10 mouse cellular contexts compared by ENCODE assay signal in the genomic region with DNA sequence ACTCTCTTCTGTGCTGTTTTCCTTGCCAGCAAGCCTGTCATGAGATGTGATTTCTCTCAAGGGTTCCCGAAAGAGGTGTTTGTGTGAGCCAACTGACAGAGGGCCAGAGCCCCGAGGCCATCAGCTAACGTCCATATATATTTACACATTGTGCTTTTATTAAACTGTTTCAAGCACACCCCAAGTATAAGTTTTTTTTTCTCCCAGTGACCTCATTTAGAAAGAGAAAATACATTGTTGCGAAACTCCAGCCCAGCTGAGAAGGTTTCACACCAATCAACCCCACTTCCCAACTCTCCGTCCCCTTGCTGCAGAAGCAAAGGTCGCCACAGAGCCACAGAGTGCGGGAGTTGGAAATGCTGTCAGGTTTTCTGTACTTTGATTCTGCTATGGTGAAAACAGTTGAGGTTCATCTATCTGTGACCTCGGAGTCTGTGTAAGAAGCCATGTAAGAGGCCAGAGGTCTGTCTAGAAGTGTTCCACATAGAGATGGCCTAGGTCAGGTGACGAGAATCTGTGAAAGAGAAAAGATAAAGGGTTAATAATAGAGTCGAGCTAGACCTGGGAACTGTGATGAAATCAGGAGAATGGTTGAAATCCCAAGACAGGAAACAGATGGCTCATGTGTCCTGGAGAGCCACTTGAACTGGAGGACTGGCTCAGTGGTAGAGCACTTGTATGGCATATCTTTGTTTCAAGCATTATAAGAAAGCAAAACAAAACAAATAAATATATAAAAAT.
DNase-seq lines count a peak whose midpoint lies in the region; ATAC-seq and TF ChIP-seq lines count a peak whose summit lies in the region.
"Had no signal": no experiment of that assay in that cellular context is flagged by ENCODE, and none has a peak within 500 bp of the region (broad histone marks: within the 10 kb centered on the region; RNA-seq: fewer than 3 reads in every experiment).

No protein-coding gene starts in this region.

- no peaks in the 10 kb centered on the region for H3K4me1 ChIP-seq in kidney, embryonic 15.5 days
- H3K4me1 ChIP-seq in limb, embryonic 15.5 days = no peaks in the 10 kb centered on the region
- no peaks in the 10 kb centered on the region for H3K4me1 ChIP-seq in midbrain, embryonic 16.5 days (ENCODE audit: control insufficient read depth, insufficient read depth, low read length)
- H3K4me1 ChIP-seq in midbrain, embryonic 11.5 days (ENCODE audit: control insufficient read depth, insufficient read depth, low read length) = no peaks in the 10 kb centered on the region
- H3K4me1 ChIP-seq: embryonic facial prominence, embryonic 15.5 days; megakaryocyte, embryonic 14.5 days had no signal

- no peaks in the 10 kb centered on the region for H3K79me2 ChIP-seq in myocyte (ENCODE audit: control insufficient read depth, insufficient read depth)

- no peak overlapping the region for H3K4me3 ChIP-seq in kidney, embryonic 15.5 days (replicated peaks)
- H3K4me3 ChIP-seq in limb, embryonic 15.5 days = no peak overlapping the region
- no peak overlapping the region for H3K4me3 ChIP-seq in myocyte
- H3K4me3 ChIP-seq in midbrain, embryonic 16.5 days (ENCODE audit: low read depth, low read length) = no peak overlapping the region
- H3K4me3 ChIP-seq in midbrain, embryonic 11.5 days (ENCODE audit: low read depth, low read length) = no peak overlapping the region
- H3K4me3 ChIP-seq: embryonic facial prominence, embryonic 15.5 days; megakaryocyte, embryonic 14.5 days had no signal

- H3K9ac ChIP-seq in kidney, embryonic 15.5 days = no peak overlapping the region
- no peak overlapping the region for H3K9ac ChIP-seq in limb, embryonic 15.5 days
- no peak overlapping the region for H3K9ac ChIP-seq in midbrain, embryonic 16.5 days (ENCODE audit: low read depth, low read length)
- H3K9ac ChIP-seq in midbrain, embryonic 11.5 days (ENCODE audit: low read length) = no peak overlapping the region
- H3K9ac ChIP-seq: embryonic facial prominence, embryonic 15.5 days had no signal

- no peak for TF ChIP-seq POLR2A in myocyte (IDR thresholded peaks at IDR 0.05; ENCODE audit: insufficient read length, low read depth)

- 66% methylated on average over 10 of the region's 10 CpGs for WGBS in kidney, embryonic 15.5 days
- 55% methylated on average over 10 of the region's 10 CpGs for WGBS in limb, embryonic 15.5 days
- 83% methylated on average over 10 of the region's 10 CpGs for WGBS in midbrain, embryonic 16.5 days
- 88% methylated on average over 10 of the region's 10 CpGs for WGBS in midbrain, embryonic 11.5 days

- DNase-seq in kidney, adult 9 months = peak; percentile 1
- peak; percentile 16 for DNase-seq in gonadal fat pad, adult 2 months (ENCODE audit: low read depth)
- no peak for DNase-seq in left cerebral cortex, postnatal 25 days (ENCODE audit: low spot score in 2 of 2)
- no peak for DNase-seq in midbrain, embryonic 11.5 days (ENCODE audit: low spot score, missing footprints)

- no peaks in the 10 kb centered on the region for H3K9me3 ChIP-seq in kidney, embryonic 15.5 days (replicated peaks)
- no peaks in the 10 kb centered on the region for H3K9me3 ChIP-seq in limb, embryonic 15.5 days
- H3K9me3 ChIP-seq in midbrain, embryonic 16.5 days (replicated peaks; ENCODE audit: control insufficient read depth, low read length, poor library complexity, severe bottlenecking) = no peaks in the 10 kb centered on the region
- no peaks in the 10 kb centered on the region for H3K9me3 ChIP-seq in midbrain, embryonic 11.5 days (ENCODE audit: control insufficient read depth, low read length)
- H3K9me3 ChIP-seq: embryonic facial prominence, embryonic 15.5 days had no signal

- no peaks in the 10 kb centered on the region for H3K27me3 ChIP-seq in kidney, embryonic 15.5 days
- no peaks in the 10 kb centered on the region for H3K27me3 ChIP-seq in limb, embryonic 15.5 days
- no peaks in the 10 kb centered on the region for H3K27me3 ChIP-seq in myocyte (ENCODE audit: control insufficient read depth, insufficient read depth, insufficient read length)
- no peaks in the 10 kb centered on the region for H3K27me3 ChIP-seq in midbrain, embryonic 16.5 days (ENCODE audit: control insufficient read depth, insufficient read depth, low read depth, low read length)
- H3K27me3 ChIP-seq in midbrain, embryonic 11.5 days (ENCODE audit: control insufficient read depth, insufficient read depth, low read length) = no peaks in the 10 kb centered on the region
- H3K27me3 ChIP-seq: embryonic facial prominence, embryonic 15.5 days; megakaryocyte, embryonic 14.5 days had no signal

- no peak for ATAC-seq in kidney, embryonic 15.5 days (replicated peaks; ENCODE audit: low FRiP score)
- 0 out of 2 replicates have a peak, but pooled peaks have one; percentile 48 for ATAC-seq in limb, embryonic 15.5 days (ENCODE audit: insufficient number of reproducible peaks, low FRiP score, low TSS enrichment, low read depth)
- no peak for ATAC-seq in midbrain, embryonic 16.5 days
- ATAC-seq in midbrain, embryonic 11.5 days (ENCODE audit: low FRiP score) = no peak

- no peak overlapping the region for H3ac ChIP-seq in myocyte (ENCODE audit: control insufficient read depth, insufficient read length)

- H3K36me3 ChIP-seq in kidney, embryonic 15.5 days = no peaks in the 10 kb centered on the region
- H3K36me3 ChIP-seq in limb, embryonic 15.5 days = no peaks in the 10 kb centered on the region
- no peaks in the 10 kb centered on the region for H3K36me3 ChIP-seq in myocyte (ENCODE audit: control insufficient read depth, insufficient read depth)
- no peaks in the 10 kb centered on the region for H3K36me3 ChIP-seq in midbrain, embryonic 16.5 days (ENCODE audit: control insufficient read depth, insufficient read depth, low read length)
- no peaks in the 10 kb centered on the region for H3K36me3 ChIP-seq in midbrain, embryonic 11.5 days (ENCODE audit: control insufficient read depth, insufficient read depth, low read length)
- H3K36me3 ChIP-seq: embryonic facial prominence, embryonic 15.5 days had no signal

- intact Hi-C loops in left cerebral cortex, postnatal 25 days (cut with DNase I) = no loop called here

- H3K27ac ChIP-seq in kidney, embryonic 15.5 days = no peak overlapping the region
- peak overlapping the region; percentile 18; the same call in 1 of the 2 replicates for H3K27ac ChIP-seq in limb, embryonic 15.5 days
- no peak overlapping the region for H3K27ac ChIP-seq in midbrain, embryonic 16.5 days (ENCODE audit: low read length)
- H3K27ac ChIP-seq in midbrain, embryonic 11.5 days (ENCODE audit: low read depth, low read length) = no peak overlapping the region
- H3K27ac ChIP-seq: embryonic facial prominence, embryonic 15.5 days had no signal

- H3K4me2 ChIP-seq in kidney, embryonic 15.5 days = no peak overlapping the region
- no peak overlapping the region for H3K4me2 ChIP-seq in limb, embryonic 15.5 days
- H3K4me2 ChIP-seq in myocyte (ENCODE audit: low read depth) = no peak overlapping the region
- H3K4me2 ChIP-seq in midbrain, embryonic 16.5 days (ENCODE audit: low read length) = no peak overlapping the region
- H3K4me2 ChIP-seq in midbrain, embryonic 11.5 days = no peak overlapping the region
- H3K4me2 ChIP-seq: embryonic facial prominence, embryonic 15.5 days had no signal

TF ChIP-seq in myocyte, 11 proteins besides CTCF, POLR2A, EP300 and RAD21:
- no peak for TF ChIP-seq TCF12 (IDR thresholded peaks at IDR 0.05; ENCODE audit: insufficient read depth, poor library complexity, severe bottlenecking)
- peak; percentile 41; the same call in 1 of the 2 replicates for TF ChIP-seq CEBPB (IDR thresholded peaks at IDR 0.05; ENCODE audit: insufficient read depth, poor library complexity, severe bottlenecking)
TF ChIP-seq in myocyte: peak in this region for 1.

Comparison
In these comparisons a context has a peak if more than half of its experiments do, and no peak if none do; other contexts are left out.
1. DNase-seq: peak in kidney, adult 9 months (single experiment) and gonadal fat pad, adult 2 months (single experiment); none in left cerebral cortex, postnatal 25 days (0 of 2) and midbrain, embryonic 11.5 days (single experiment).